Mouse (Mus musculus) large intestine, adult 2 months (tissue): ENCODE measurements around the gene Amer3. TPM values are rescaled to one million over a fixed set of nuclear protein-coding genes. Genes with fewer than 3 reads are reported as not detected.
"Not testable (repeated sequence)": the region's sequence is repeated elsewhere in the genome, so short reads cannot be mapped to it uniquely, and the experiment has no call there.

Source experiments
- DNase-seq: peaks from one replicate; pipeline ENCODE4 v3.0.0-alpha.2; 2012; ENCODE audit warnings: low read depth, low spot score
- WGBS: fragments of 180-500 bp; shearing (Covaris S2); methylation state at CpG from one replicate; pipeline ENCODE4 v1.1.7; 2018; 5-methylcytosine and 5-hydroxymethylcytosine counted together
- polyA plus RNA-seq: library from polyadenylated mRNA; depleted of rRNA; stranded (reverse); fragments of >200 nt; gene quantifications from 2 replicates; pipeline ENCODE4 v1.2.3, GENCODE M21; 2012; rRNA removed

Gene Amer3
- polyA plus RNA-seq, 1 experiment = 0.07 TPM

- 75% methylated on average over 22 of the region's 22 CpGs for WGBS
- DNase-seq = no peak
These were observed 8.0 kb downstream of the Amer3 start for GRCm38 (mm10) chr1:34587298-34588096.

- WGBS = 75% methylated on average over 15 of the region's 15 CpGs
- DNase-seq = no peak
These were observed 20.5 kb downstream of the Amer3 start for GRCm38 (mm10) chr1:34600000-34600399.

- DNase-seq = no peak
- WGBS = 70% methylated on average over 3 of the region's 3 CpGs
These were observed 22.0 kb downstream of the Amer3 start for GRCm38 (mm10) chr1:34601323-34602047.

GRCm38 (mm10) chr1:34602363-34602762 is 22.9 kb downstream of the Amer3 start:
- 14% methylated on average over 8 of the region's 8 CpGs for WGBS
- peak; percentile 44 for DNase-seq

- WGBS = 55% methylated on average over 2 of the region's 2 CpGs
- no peak for DNase-seq
These were observed 34.3 kb downstream of the Amer3 start for GRCm38 (mm10) chr1:34613801-34614200.

- not testable (repeated sequence) for DNase-seq
- WGBS = 92% methylated on average over 13 of the region's 13 CpGs
These were observed 40.7 kb downstream of the Amer3 start for GRCm38 (mm10) chr1:34620116-34620515.

GRCm38 (mm10) chr1:34620761-34621160 is 41.3 kb downstream of the Amer3 start:
- WGBS = 87% methylated on average over 5 of the region's 5 CpGs
- DNase-seq = not testable (repeated sequence)

GRCm38 (mm10) chr1:34635711-34636110 is 56.3 kb downstream of the Amer3 start:
- WGBS = 83% methylated on average over 18 of the region's 18 CpGs
- no peak for DNase-seq

Other genes with a start within 250 kb of the Amer3 start
- gene Ccdc115, start 140.0 kb upstream of the Amer3 start, polyA plus RNA-seq = 16.6 and 20.1 TPM in 2 replicates
- 36.5 and 52.1 TPM in 2 replicates for gene Imp4, start 139.8 kb upstream of the Amer3 start, polyA plus RNA-seq
- 64.2 and 84.7 TPM in 2 replicates for gene Ptpn18, start 119.9 kb upstream of the Amer3 start, polyA plus RNA-seq
- 0.06 TPM in 1 of 2 replicates, not detected in the other for gene Prss39, start 81.2 kb upstream of the Amer3 start, polyA plus RNA-seq
- not detected in 2 replicates for gene Cfc1, start 44.0 kb upstream of the Amer3 start, polyA plus RNA-seq
- gene Prss40, start 18.7 kb upstream of the Amer3 start, polyA plus RNA-seq = not detected in 2 replicates